Mouse (Mus musculus) embryonic facial prominence, embryonic 12.5 days (tissue): ENCODE results near the gene Tff1. TPM values are rescaled to one million over a fixed set of nuclear protein-coding genes. Genes with fewer than 3 reads are reported as not detected.
A peak's percentile ranks its signal among the peaks of the same experiment; 100 is the strongest.

Experiments used
- ATAC-seq: fragments of 200-750 bp; cut with Nextera tagmentation; 2 replicates; pipeline ENCODE4 v1.8.0; 2017; ENCODE audit not compliant: insufficient number of reproducible peaks, insufficient read depth, low FRiP score, low TSS enrichment
- H3K27ac ChIP-seq: fragments of 300-500 bp; sonication (generic); 2 replicates; pipeline ENCODE4 v1.5.1; 2016; ENCODE audit warnings: mild to moderate bottlenecking
- H3K27me3 ChIP-seq: fragments of 300-500 bp; sonication (generic); 2 replicates; pipeline ENCODE4 v1.6.1; 2016; ENCODE audit warnings: mild to moderate bottlenecking, moderate library complexity
- H3K36me3 ChIP-seq: fragments of 300-500 bp; sonication (generic); 2 replicates; pipeline ENCODE4 v1.6.1; 2016; ENCODE audit warnings: mild to moderate bottlenecking
- H3K4me1 ChIP-seq: fragments of 300-500 bp; sonication (generic); 2 replicates; pipeline ENCODE4 v1.6.1; 2016
- H3K4me2 ChIP-seq: fragments of 300-500 bp; sonication (generic); replicated peaks from 2 replicates; pipeline ENCODE4 v1.6.1; 2016; ENCODE audit warnings: mild to moderate bottlenecking, moderate library complexity
- H3K4me3 ChIP-seq: fragments of 300-500 bp; sonication (generic); 2 replicates; pipeline ENCODE4 v1.5.1; 2016; ENCODE audit warnings: mild to moderate bottlenecking
- H3K9ac ChIP-seq: fragments of 300-500 bp; sonication (generic); 2 replicates; pipeline ENCODE4 v1.6.1; 2016; ENCODE audit warnings: mild to moderate bottlenecking, moderate library complexity
- H3K9me3 ChIP-seq: fragments of 300-500 bp; sonication (generic); 2 replicates; pipeline ENCODE4 v1.6.1; 2016; ENCODE audit warnings: mild to moderate bottlenecking, moderate library complexity
- WGBS: fragments of 180-500 bp; shearing (Covaris S2); methylation state at CpG from one replicate; pipeline ENCODE4 v1.1.7; 2016; 5-methylcytosine and 5-hydroxymethylcytosine counted together
- polyA plus RNA-seq: library from polyadenylated mRNA; unstranded; fragments of >200 nt; fragmentation: Nextera tagmentation; extraction: Ambion mirVana; gene quantifications from 2 replicates; pipeline ENCODE4 v1.2.1, GENCODE M21; 2016

Tff1 gene
- polyA plus RNA-seq, 1 experiment from 2014 or later, result not detected

DNA sequence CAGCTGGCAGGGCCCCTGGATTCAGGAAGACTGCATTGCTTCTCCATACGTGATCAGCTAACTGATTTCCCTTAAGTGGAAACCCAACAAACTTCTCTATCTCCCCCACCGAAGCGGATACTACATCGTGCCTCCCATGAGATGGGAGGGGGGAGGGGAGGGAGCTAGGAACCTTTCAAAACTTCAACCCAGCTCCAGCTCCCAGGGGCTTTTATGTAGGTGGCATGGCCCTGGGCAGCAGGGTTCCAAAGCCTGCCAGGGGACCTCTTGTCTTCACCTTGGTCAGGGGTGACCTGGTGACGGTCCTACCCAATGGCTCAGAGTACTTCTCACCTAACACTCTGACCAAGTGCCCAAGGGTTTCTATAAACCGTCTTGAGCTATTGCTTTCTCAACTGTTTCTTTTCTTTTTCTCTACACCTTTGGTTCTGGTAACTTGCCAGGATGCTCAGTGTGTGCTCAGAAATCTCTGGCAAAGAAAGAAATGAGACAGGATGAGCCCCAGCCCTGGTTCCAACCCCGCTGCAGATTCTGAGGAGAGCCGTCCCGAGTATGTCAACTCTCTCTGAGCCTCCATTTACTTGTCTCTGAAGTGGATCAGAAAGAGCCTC lies 36.3 kb downstream of the Tff1 start:
- Histone ChIP-seq H3K27me3 (no peaks in the 10 kb centered on the region), H3K9ac (no peak overlapping the region), H3K27ac (no peak overlapping the region), H3K36me3 (no peaks in the 10 kb centered on the region), H3K9me3 (no peaks in the 10 kb centered on the region), H3K4me1 (peaks cover 2% of the 10 kb centered on the region; the same call in 1 of the 2 replicates), H3K4me3 (no peak overlapping the region), H3K4me2 (no peak overlapping the region)
- no peak for ATAC-seq
- 81% methylated on average over 9 of the region's 9 CpGs for WGBS

DNA sequence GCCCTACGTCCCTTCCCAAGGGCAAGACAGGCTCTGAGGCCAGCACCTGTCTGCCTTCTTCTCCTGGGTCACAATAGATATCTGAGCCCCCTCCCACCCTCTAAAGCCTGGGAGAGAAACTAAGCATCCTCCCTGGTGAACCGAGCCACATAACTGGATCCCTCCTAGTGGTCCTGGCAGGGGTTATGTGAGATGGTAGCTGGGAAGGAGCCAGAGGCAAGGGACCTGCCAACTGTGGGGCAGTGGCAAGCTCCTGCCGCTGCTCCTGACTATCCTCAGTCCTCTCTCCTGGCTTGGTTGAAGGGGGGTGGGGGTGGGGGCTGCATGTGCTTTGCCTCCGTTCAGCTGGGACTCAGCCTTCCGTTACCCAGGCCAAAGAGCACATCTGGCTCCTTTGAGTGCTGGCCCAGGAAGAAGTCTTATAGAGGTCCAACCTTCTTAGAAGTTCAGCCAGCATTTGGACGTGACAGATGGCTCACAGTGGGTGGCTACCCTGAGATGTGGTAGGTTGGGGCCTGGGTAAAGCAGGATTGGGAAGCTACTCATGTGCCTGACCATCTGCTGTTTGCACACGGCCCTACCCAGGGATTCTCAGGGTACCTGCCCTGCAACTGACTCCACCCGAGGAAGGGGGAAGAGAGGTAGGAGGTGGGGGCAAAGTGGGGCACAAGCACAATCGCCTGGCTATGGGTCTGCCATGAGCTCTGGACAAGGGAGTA lies 39.4 kb downstream of the Tff1 start:
- H3K27me3 ChIP-seq, result no peaks in the 10 kb centered on the region
- 45% methylated on average over 9 of the region's 9 CpGs for WGBS
- no peak overlapping the region for H3K27ac ChIP-seq
- H3K36me3 ChIP-seq, result no peaks in the 10 kb centered on the region
- peaks cover 4% of the 10 kb centered on the region; the same call in 1 of the 2 replicates for H3K4me1 ChIP-seq
- H3K4me2 ChIP-seq, result no peak overlapping the region
- H3K9ac ChIP-seq, result 0 out of 2 replicates have a peak overlapping the region, but pooled peaks have one; percentile 8
- H3K9me3 ChIP-seq, result no peaks in the 10 kb centered on the region
- no peak for ATAC-seq
- H3K4me3 ChIP-seq, result no peak overlapping the region

DNA sequence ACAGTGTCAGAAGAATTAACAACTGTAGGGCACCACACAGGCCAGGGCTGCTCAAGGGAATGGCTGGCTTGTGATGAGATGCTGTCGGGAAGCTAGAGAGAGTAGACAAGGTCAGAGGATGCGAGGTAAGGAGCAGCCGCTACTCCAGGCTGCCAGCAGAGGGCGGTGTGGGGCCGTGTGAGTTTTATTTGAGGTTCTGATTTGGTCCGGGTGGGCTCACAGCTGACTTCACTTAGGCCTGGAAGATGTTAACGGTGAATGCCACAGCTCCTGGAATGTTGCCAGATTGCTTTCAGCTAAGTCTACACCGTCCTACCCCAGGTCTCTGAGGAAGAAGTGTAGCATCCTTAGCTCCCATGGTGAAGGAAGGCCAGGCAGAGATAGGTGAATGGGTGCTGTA lies 43.1 kb downstream of the Tff1 start:
- Histone ChIP-seq H3K4me2 (no peak overlapping the region), H3K27ac (no peak overlapping the region), H3K27me3 (no peaks in the 10 kb centered on the region), H3K9me3 (no peaks in the 10 kb centered on the region), H3K36me3 (no peaks in the 10 kb centered on the region), H3K4me1 (peaks cover 2% of the 10 kb centered on the region; the same call in 1 of the 2 replicates), H3K4me3 (no peak overlapping the region), H3K9ac (no peak overlapping the region)
- ATAC-seq, result no peak
- 5% methylated on average over 8 of the region's 8 CpGs for WGBS

DNA sequence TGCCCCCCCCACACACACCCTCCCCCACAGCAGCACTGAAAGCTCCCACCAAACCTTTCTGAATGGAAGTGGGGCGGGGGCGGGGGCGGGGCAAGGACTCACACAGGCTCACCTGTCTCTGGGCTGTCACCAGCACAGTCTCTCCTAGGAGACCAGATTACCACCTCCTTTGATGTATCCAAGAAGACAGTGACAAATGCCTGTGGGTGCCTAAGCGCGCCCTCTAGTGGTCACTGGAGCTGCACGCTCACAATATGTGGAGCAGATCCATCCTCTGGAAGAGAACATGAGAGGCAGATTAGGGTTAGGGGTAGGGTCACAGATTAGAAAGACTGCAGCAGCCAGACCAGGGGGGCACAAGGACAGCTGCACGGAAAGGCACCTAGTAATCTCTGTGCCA lies 45.6 kb downstream of the Tff1 start:
- peak; percentile 66; the same call in 1 of the 2 replicates for ATAC-seq
- Histone ChIP-seq H3K4me2 (no peak overlapping the region), H3K27ac (no peak overlapping the region), H3K4me1 (0 out of 2 replicates have a peak, but pooled peaks cover 2% of the 10 kb centered on the region), H3K9ac (no peak overlapping the region), H3K9me3 (no peaks in the 10 kb centered on the region), H3K4me3 (no peak overlapping the region), H3K27me3 (no peaks in the 10 kb centered on the region), H3K36me3 (no peaks in the 10 kb centered on the region)
- 6% methylated on average over 7 of the region's 7 CpGs for WGBS

DNA sequence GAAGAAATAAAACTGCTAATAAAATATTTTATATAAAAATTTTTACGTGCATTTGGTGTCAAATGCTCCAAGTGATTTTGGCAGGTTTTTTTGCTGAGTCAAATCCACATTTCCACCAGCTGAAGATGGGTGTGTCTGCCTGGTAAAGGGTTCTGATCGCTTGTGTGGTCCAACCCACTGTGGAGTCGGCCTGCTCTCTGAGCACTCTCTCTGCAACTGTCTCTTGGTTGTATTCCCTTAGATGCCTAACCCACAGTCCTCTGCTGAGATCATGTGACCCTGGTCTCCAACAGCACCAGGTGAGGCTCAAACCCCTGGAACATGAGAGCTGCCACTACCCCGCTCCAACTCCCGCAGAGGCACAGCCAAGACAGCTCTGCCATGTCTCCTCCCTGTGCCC lies 47.1 kb downstream of the Tff1 start:
- WGBS, result 82% methylated on average over 5 of the region's 5 CpGs
- no peak for ATAC-seq

DNA sequence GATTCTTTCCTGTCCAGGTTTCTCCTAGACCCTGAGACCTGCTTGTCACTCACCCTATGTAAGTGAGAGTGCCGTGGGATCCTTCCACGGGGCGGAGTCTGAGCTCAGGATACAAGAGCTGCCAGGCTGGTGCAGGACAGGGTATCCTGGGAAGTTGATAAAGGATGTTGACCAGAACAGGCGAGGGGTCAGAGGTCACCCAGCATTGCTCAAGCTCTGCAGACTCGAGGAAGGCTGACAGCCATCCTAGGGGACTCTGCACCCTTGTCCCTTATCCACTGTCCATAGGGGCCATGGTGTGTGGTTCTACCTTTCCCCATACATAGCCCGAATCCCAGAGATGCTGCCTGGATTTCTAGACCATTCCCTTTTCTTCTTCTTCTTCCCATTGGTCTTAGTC lies 49.0 kb downstream of the Tff1 start:
- H3K4me2 ChIP-seq, result no peak overlapping the region
- no peak for ATAC-seq
- no peaks in the 10 kb centered on the region for H3K27me3 ChIP-seq
- 0 out of 2 replicates have a peak, but pooled peaks cover 7% of the 10 kb centered on the region for H3K4me1 ChIP-seq
- H3K9me3 ChIP-seq, result no peaks in the 10 kb centered on the region
- H3K27ac ChIP-seq, result no peak overlapping the region
- WGBS, result 63% methylated on average over 6 of the region's 6 CpGs
- peaks cover 5% of the 10 kb centered on the region; the same call in 1 of the 2 replicates for H3K36me3 ChIP-seq
- H3K4me3 ChIP-seq, result no peak overlapping the region
- H3K9ac ChIP-seq, result no peak overlapping the region

More for the DNA sequence above, 47.1 kb downstream of the Tff1 start:
- Histone ChIP-seq H3K27ac (no peak overlapping the region), H3K9ac (no peak overlapping the region), H3K4me1 (0 out of 2 replicates have a peak, but pooled peaks cover 10% of the 10 kb centered on the region), H3K27me3 (no peaks in the 10 kb centered on the region), H3K9me3 (no peaks in the 10 kb centered on the region), H3K4me2 (no peak overlapping the region), H3K36me3 (no peaks in the 10 kb centered on the region), H3K4me3 (no peak overlapping the region)

DNA sequence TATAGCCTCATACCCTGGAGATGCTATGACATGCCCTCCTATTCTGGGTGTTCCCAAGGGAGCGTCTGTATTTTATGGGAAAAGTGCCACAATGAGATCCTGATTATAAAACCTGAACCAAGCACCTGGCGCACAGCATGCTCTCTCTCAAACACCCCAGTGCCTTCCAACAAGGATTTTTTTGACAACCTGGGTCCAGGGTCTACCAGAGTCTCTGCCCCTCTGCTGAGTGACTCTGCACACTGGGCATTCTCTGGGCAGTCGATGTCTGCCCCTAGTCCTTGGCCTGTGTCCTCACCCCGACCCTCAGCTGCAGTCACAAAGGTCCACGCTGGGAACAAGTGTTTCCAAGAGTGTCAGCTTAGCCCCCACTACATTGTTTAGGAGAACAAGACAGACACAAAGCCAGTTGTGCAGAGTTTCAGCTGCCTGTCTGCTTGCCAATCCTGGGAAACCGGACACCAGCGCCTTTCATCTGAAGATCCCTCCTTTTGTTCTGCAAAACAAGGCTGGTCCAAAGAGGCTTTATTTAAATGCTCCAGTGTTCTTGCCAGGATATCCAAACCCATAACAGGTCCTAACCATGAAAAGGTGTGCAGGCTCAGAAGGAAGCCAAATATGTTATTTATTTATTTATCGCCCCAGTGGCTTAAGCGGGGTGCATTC lies 51.8 kb downstream of the Tff1 start:
- H3K27me3 ChIP-seq, result no peaks in the 10 kb centered on the region
- H3K4me3 ChIP-seq, result no peak overlapping the region
- no peak for ATAC-seq
- H3K4me1 ChIP-seq, result 0 out of 2 replicates have a peak, but pooled peaks cover 7% of the 10 kb centered on the region
- peaks cover 15% of the 10 kb centered on the region for H3K36me3 ChIP-seq
- WGBS, result 46% methylated on average over 9 of the region's 9 CpGs
- no peaks in the 10 kb centered on the region for H3K9me3 ChIP-seq
- H3K4me2 ChIP-seq, result no peak overlapping the region
- H3K9ac ChIP-seq, result no peak overlapping the region
- H3K27ac ChIP-seq, result peak overlapping the region; percentile 70

Other genes with a start within 250 kb of the Tff1 start
- 0.20 TPM in 1 of 2 replicates, not detected in the other for gene Umodl1, start 210.6 kb downstream of the Tff1 start, polyA plus RNA-seq
- 14.6 and 15.4 TPM in 2 replicates for gene Abcg1, start 107.6 kb downstream of the Tff1 start, polyA plus RNA-seq
- not detected in 2 replicates for gene Tff3, start 35.6 kb downstream of the Tff1 start, polyA plus RNA-seq
- not detected in 2 replicates for gene Tff2, start 21.0 kb downstream of the Tff1 start, polyA plus RNA-seq
- 0.05 and 0.14 TPM in 2 replicates for gene Tmprss3, start 33.7 kb upstream of the Tff1 start, polyA plus RNA-seq
- gene Ubash3a, start 42.6 kb upstream of the Tff1 start, polyA plus RNA-seq, result 0.29 and 0.37 TPM in 2 replicates
- 0.75 and 1.1 TPM in 2 replicates for gene Rsph1, start 112.1 kb upstream of the Tff1 start, polyA plus RNA-seq
- 3.3 and 4.1 TPM in 2 replicates for gene Slc37a1, start 121.5 kb upstream of the Tff1 start, polyA plus RNA-seq
- 25.5 and 29.4 TPM in 2 replicates for gene Pde9a, start 220.9 kb upstream of the Tff1 start, polyA plus RNA-seq